In the genomic region with DNA sequence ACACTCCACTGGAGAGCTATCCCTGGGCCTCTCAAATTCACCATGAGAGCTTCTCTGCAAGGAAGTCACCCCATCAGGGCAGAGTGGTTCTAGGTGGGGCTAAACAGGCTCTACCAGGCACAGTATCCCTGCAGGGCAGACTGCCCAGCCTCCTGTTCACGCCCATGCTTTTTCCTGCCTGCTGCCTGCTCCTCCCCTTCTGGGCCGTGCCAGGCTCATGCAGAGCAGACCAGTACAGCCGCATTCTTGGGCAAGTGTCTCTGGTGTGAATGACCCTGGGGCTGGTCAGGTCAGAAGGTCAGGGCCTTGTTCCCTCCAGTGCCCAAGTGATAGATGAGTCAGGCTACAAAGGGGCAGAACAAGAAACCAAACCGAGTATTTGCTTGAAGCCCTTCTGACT, we compare ENCODE assay signal across 9 mouse cellular contexts. TPM values are rescaled to one million over a fixed set of nuclear protein-coding genes. Genes with fewer than 3 reads are reported as not detected.
DNase-seq lines count a peak whose midpoint lies in the region; ATAC-seq and TF ChIP-seq lines count a peak whose summit lies in the region.
"Had no signal": no experiment of that assay in that cellular context is flagged by ENCODE, and none has a peak within 500 bp of the region (broad histone marks: within the 10 kb centered on the region; RNA-seq: fewer than 3 reads in every experiment).

No protein-coding gene starts in this region.

- 17% methylated on average over 4 of the region's 4 CpGs for WGBS in kidney, embryonic 15.5 days
- 41% methylated on average over 4 of the region's 4 CpGs for WGBS in forebrain, embryonic 10.5 days

- no peak overlapping the region for H3K4me2 ChIP-seq in kidney, embryonic 15.5 days

- peaks cover 22% of the 10 kb centered on the region for H3K4me1 ChIP-seq in kidney, embryonic 15.5 days
- H3K4me1 ChIP-seq in forebrain, embryonic 10.5 days, result peaks cover 28% of the 10 kb centered on the region

- ATAC-seq in kidney, embryonic 15.5 days (replicated peaks; ENCODE audit: low FRiP score), result 0 out of 2 replicates have a peak, but pooled peaks have one; percentile 34

- no peaks in the 10 kb centered on the region for H3K36me3 ChIP-seq in kidney, embryonic 15.5 days
- no peaks in the 10 kb centered on the region for H3K36me3 ChIP-seq in forebrain, embryonic 10.5 days (replicated peaks)

- H3K27me3 ChIP-seq in kidney, embryonic 15.5 days, result peaks cover 35% of the 10 kb centered on the region
- peaks cover 46% of the 10 kb centered on the region for H3K27me3 ChIP-seq in forebrain, embryonic 10.5 days (ENCODE audit: poor library complexity, severe bottlenecking)

- H3K4me3 ChIP-seq in layer of hippocampus, adult 2 months, result no peak overlapping the region
- H3K4me3 ChIP-seq in kidney, embryonic 15.5 days (replicated peaks), result no peak overlapping the region
- no peak overlapping the region for H3K4me3 ChIP-seq in forebrain, embryonic 10.5 days

- no peak overlapping the region for H3K9ac ChIP-seq in kidney, embryonic 15.5 days

- no peaks in the 10 kb centered on the region for H3K9me3 ChIP-seq in kidney, embryonic 15.5 days (replicated peaks)
- no peaks in the 10 kb centered on the region for H3K9me3 ChIP-seq in forebrain, embryonic 10.5 days

- no peak for DNase-seq in layer of hippocampus, adult 2 months (ENCODE audit: low spot score in 2 of 2)
- no peak for DNase-seq in layer of hippocampus, postnatal 25 days (ENCODE audit: extremely low spot score in 1 of 2, low spot score in 1 of 2)
- peak; percentile 70 for DNase-seq in fibroblast of lung, adult 2 months (ENCODE audit: low read depth)
- peak; percentile 37 for DNase-seq in ovary, postnatal 14 days (ENCODE audit: low spot score)
- no peak for DNase-seq in frontal cortex, adult 2 months (ENCODE audit: extremely low spot score in 1 of 2, low spot score in 1 of 2)
- no peak for DNase-seq in frontal cortex, postnatal 25 days (ENCODE audit: low spot score in 2 of 2)
- no peak for DNase-seq in forebrain, embryonic 10.5 days (ENCODE audit: extremely low spot score, low spot score)

- TF ChIP-seq CTCF in layer of hippocampus, adult 2 months (conservative IDR thresholded peaks at IDR 0.05), result no peak

- H3K27ac ChIP-seq in layer of hippocampus, adult 2 months, result peak overlapping the region; percentile 67; the same call in 1 of the 2 replicates
- H3K27ac ChIP-seq in kidney, embryonic 15.5 days, result peak overlapping the region; percentile 61
- no peak overlapping the region for H3K27ac ChIP-seq in forebrain, embryonic 10.5 days

RNA-seq across cellular contexts. Expression of a gene that starts 4.3 kb away (rescaled TPM):
- 1 to 10 TPM; 2.8 to 4.5 TPM for total RNA-seq in layer of hippocampus, adult 2 months (2021)
- 1 to 10 TPM; 1.3 to 1.6 TPM for total RNA-seq in layer of hippocampus, postnatal 25 days (2021)
- polyA plus RNA-seq in kidney, embryonic 15.5 days (2015; fragmentation: Nextera tagmentation; extraction: Ambion mirVana), result 2.4 and 2.9 TPM in 2 replicates
- 0.17 and 0.24 TPM in 2 replicates for polyA plus RNA-seq in frontal cortex, adult 2 months (2012; rRNA removed)
- polyA plus RNA-seq in forebrain, embryonic 10.5 days (2016; fragmentation: Nextera tagmentation; extraction: Ambion mirVana), result 0.81 and 0.95 TPM in 2 replicates
- total RNA-seq: common myeloid progenitor, adult 5-6 weeks had no signal

RNA-seq across cellular contexts. Expression of a gene that starts 10.4 kb away (rescaled TPM):
- total RNA-seq in layer of hippocampus, adult 2 months (2021), result 1 to 10 TPM; 5.3 to 6.7 TPM
- 1 to 10 TPM; 5.8 to 6.7 TPM for total RNA-seq in layer of hippocampus, postnatal 25 days (2021)
- polyA plus RNA-seq in kidney, embryonic 15.5 days (2015; fragmentation: Nextera tagmentation; extraction: Ambion mirVana), result 0.06 and 0.09 TPM in 2 replicates
- polyA plus RNA-seq in frontal cortex, adult 2 months (2012; rRNA removed), result 8.0 and 9.2 TPM in 2 replicates
- polyA plus RNA-seq in forebrain, embryonic 10.5 days (2016; fragmentation: Nextera tagmentation; extraction: Ambion mirVana), result 0.09 and 0.14 TPM in 2 replicates
- total RNA-seq: common myeloid progenitor, adult 5-6 weeks had no signal

Comparison
In these comparisons a context has a peak if more than half of its experiments do, and no peak if none do; other contexts are left out.
1. DNase-seq: peak in fibroblast of lung, adult 2 months (single experiment) and ovary, postnatal 14 days (single experiment); none in layer of hippocampus, adult 2 months (0 of 2), layer of hippocampus, postnatal 25 days (0 of 2), frontal cortex, adult 2 months (0 of 2), frontal cortex, postnatal 25 days (0 of 2) and forebrain, embryonic 10.5 days (single experiment).